Mouse (Mus musculus) c-Kit-negative CD71-positive TER-119-positive erythroid progenitor cells, embryonic 14.5 days (primary cell): ENCODE data around the gene Prl7c1.
"Not testable (repeated sequence)": the region's sequence is repeated elsewhere in the genome, so short reads cannot be mapped to it uniquely, and the experiment has no call there.

Source experiments
- DNase-seq: peaks from one replicate; pipeline ENCODE4 v3.0.0-alpha.2; 2013; ENCODE audit warnings: low read depth, low spot score

The Prl7c1 gene

GRCm38 (mm10) chr13:27780704-27781103 lies at the start of gene Prl7c1:
Prl7c1 (minus strand) TSS chr13:27780804.
- not testable (repeated sequence) for DNase-seq

GRCm38 (mm10) chr13:27802765-27803164 lies 22.2 kb upstream of the Prl7c1 start:
- no peak for DNase-seq

GRCm38 (mm10) chr13:27801354-27801753 lies 20.8 kb upstream of the Prl7c1 start, which contains the start of gene Prl2a1:
Prl2a1 (plus strand) TSS chr13:27801654.
- no peak for DNase-seq

- DNase-seq: no peak
These were observed 18.7 kb upstream of the Prl7c1 start for GRCm38 (mm10) chr13:27799303-27799702.

GRCm38 (mm10) chr13:27734512-27735186 lies 46.0 kb downstream of the Prl7c1 start:
- no peak for DNase-seq

GRCm38 (mm10) chr13:27730286-27730959 lies 50.2 kb downstream of the Prl7c1 start:
- not testable (repeated sequence) for DNase-seq

- DNase-seq: not testable (repeated sequence)
These were observed 55.5 kb downstream of the Prl7c1 start for GRCm38 (mm10) chr13:27725057-27725456.
